Mouse (Mus musculus): ENCODE results near the gene Pck1.
A peak's percentile ranks its signal among the peaks of the same experiment; 100 is the strongest.
"Not testable (repeated sequence)": the region's sequence is repeated elsewhere in the genome, so short reads cannot be mapped to it uniquely, and the experiment has no call there.

Gene Pck1

DNA sequence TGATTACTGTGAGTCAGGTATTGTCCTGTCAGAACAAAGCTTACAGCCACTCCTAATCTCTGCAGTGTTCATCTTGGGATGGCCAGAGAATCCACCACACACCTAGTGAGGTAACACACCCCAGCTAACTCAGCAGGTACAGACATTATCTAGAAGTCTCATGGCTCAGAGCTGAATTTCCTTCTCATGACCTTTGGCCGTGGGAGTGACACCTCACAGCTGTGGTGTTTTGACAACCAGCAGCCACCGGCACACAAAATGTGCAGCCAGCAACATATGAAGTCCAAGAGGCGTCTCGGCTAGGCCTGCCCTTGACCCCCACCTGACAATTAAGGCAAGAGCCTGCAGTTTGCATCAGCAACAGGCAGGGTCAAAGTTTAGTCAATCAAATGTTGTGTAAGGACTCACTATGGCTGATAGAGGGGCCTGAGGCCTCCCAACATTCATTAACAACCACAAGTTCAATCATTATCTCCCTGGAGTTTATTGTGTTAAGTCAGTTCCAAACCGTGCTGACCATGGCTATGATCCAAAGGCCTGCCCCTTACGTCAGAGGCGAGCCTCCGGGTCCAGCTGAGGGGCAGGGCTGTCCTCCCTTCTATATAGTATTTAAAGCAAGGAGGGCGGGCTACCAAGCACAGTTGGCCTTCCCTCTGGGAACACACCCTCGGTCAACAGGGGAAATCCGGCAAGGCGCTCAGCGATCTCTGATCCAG, at the start of gene Pck1:
Gene Pck1 (plus strand): TSS at position 613 of the 716 bp plus-strand sequence.
- DNase-seq, result no peak

DNA sequence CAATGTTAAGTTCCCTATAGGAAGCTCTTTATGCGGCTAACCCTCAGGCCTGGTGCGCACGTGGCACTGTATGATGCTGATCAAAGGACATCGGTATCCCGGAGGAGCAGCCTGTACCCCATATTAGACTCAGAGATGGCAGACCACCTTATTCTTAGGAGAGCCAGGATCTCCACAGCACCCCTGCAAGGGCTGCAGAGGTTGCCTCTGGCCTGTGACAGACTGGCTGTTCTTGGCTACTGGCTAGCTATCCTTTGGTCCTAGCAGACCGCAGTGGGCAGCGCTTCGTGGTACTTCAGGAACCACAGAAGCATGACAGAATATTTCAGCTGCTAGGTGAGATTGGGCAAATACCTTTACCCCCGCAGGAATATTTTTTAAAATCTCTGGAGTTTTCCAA, 46.4 kb upstream of the Pck1 start:
- no peak for DNase-seq

DNA sequence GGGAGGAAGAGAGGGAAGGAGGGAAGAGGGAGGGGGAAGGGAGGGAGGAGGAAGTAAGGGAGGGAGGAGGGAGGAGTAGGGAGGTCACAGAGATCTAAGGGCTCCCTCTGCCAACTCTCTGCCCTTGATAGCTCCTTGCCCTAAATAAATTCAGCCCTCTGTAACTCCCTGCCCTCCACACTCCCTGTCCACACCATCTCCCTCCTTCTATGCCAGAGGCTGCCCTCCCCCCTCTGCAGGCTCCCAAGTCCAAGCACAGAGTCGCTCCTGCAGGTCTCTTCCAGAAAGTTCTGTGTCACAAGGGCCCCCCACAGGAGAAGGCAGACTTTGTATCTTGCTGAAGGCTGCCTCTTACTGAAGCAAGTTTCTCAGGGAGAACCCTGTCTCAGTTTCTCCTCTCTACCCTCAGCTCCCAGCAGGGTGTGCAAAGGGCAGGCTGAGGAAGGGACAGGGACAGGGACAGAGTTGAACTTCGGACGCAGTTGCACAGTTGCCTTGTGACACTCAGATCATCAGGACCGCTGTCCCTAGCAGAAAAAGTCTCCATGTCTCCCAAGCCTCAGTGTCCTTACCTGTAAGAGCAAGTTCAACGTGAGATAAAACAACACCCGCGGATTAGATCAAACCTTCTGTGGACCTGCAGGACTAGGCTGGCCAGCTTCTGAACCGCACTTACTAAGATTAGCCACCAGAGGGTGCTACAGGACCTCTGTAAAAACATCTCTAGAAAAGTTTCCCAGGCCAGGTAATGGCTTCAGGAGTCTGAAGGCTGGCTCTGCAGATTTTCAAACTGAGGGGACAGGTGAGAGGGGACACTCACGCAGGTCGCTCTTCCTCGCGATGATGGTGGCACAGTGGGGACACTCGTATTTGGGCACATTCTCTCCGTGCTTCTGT, 45.7 kb upstream of the Pck1 start:
- DNase-seq, result peak; percentile 42

DNA sequence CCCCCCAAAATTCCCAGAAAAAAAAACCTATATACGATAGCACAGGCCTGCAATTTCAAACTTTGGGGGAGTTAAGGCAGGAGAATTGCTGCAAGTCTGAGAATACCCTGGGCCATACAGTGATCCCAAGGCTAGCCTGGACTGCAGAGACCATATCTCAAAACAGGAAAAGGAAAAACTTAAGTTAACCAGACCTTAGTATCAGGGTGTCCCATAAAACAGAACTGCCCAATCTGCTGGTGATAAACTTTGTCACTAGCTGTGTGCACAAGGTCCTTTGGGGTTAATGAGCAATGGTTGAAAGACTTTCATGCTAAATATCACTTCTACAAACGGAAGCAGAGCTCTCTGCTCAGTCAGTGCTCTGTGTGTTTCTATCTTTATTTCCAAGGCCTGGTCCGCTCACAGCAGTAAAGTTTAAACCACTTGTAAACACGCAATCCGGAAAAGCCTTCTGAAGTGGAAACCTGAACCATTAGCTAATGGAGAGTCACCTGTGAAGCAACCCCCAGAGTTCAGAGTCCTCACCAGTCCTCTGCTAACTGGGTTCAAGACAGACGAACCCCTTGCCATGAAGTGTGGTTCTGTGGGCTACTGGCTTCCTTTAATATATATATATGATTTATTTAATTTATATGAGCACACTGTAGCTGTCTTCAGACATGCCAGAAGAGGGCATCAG, 44.2 kb upstream of the Pck1 start:
- no peak for DNase-seq

DNA sequence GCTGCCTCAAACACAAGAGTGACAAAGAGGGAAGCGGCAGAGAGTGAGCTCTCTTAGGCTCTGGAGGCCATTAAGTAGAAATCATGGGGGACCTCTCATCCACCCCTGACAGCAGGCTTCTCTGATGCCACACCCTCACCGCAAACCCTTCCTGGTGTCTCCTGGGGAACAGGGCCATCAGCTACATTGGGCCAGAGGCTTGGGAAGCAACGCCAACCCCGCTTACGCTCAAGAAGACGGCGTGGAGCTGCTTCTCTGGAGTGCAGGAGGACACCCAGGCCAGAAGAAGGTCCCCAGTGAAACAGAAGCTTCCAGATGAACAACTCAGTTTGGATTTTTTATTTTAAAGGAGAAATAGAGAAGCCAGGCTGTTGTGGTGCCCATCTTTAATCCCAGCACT, 43.3 kb upstream of the Pck1 start:
- DNase-seq, result no peak

DNA sequence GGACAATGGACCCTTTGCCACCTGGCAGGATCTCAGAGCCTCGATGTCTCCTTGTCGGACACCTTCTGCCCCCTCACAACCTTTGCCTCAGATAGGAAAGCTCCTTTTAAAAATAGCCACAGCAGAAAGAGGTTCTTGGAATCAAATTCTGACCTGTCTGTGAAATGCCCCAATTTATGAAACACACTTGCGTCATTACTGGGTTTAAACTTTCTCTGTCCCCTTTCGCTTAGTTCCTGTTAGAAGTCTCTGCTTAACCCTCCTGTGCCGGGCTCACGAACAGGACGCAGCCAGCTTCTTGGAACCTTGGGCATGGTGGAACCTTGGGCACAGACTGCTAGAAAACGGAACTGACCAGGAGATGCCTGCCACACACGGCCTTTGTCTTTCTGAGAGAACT, 42.3 kb upstream of the Pck1 start:
- DNase-seq, result no peak

DNA sequence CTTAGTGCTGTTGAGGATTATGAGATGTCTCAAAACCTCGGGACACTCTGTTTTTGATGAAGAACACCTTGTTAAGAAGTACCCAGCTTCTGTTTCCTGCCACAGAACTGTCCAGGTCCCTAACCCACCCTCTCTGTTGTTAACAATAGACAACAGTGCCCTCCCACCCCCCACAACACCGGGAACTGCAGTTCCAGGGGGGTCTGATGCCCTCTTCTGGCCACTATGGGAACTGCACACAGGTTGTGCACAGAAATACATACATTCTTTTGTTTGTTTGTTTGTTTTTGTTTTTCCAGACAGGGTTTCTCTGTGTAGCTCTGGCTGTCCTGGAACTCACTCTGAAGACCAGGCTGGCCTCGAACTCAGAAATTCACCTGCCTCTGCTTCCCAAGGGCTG, 39.1 kb upstream of the Pck1 start:
- not testable (repeated sequence) for DNase-seq

DNA sequence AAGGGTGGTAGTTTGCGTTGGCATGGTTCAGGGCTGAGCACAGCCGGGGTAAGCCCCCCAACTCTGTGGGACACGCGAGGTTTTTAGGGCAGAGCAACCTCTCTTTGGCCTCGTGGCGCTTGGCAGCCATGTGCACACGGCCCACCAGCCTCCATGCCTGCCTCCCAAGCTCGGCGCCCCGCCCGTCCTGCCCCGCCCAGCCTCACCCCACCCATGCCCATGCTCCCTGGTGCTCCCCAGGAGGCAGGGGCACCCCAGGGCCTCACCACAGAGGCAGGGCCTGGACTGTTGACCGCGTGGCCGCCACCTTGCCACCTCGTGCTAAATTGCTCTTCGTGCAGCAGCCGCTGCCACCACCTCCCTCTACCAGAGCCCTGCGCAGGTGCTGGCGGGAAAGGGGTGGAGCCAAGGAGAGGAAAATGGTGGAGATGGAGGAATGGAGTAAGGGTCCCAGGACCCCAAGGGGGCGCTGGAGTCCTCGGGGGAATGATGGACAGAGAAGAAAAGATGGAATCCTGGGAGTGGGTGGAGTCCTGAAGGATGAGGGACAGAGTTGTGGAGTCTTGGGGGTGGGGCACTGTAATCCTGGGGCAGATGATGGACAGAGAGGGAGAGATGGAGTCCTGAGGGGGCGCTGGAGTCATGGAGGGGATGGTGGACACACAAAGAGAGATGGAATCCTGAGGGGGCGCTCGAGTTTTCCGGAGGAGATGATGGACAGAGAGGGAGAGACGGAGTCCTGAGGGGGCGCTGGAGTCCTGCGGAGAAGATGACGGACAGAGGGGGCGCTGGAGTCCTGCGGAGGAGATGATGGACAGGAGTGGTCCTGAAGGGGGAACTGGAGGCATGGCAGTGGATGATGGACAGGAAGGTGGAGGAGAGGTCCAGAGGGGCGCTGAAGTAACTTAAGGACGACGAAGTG, 33.6 kb upstream of the Pck1 start, which contains the start of gene Ctcfl:
Gene Ctcfl (minus strand): TSS at position 503 of the 922 bp plus-strand sequence.
- DNase-seq, result no peak

DNA sequence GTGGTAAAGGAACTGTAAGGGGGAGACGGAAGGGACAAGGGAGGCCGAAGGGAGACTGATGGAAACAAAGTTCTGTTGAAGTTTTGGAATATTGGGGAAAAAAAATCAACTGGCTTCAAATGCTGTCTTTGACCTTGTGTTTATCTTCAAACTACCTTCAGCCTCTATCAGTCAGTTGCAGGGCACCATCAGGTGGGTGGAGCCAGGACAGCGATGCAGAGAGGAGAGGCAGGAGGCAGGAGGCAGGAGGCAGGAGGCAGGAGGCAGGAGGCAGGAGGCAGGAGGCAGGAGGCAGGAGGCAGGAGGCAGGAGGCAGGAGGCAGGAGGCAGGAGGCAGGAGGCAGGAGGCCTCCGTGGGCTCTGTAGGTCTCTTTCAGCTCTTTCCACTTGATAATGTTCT, 32.7 kb upstream of the Pck1 start:
- DNase-seq, result not testable (repeated sequence)

DNA sequence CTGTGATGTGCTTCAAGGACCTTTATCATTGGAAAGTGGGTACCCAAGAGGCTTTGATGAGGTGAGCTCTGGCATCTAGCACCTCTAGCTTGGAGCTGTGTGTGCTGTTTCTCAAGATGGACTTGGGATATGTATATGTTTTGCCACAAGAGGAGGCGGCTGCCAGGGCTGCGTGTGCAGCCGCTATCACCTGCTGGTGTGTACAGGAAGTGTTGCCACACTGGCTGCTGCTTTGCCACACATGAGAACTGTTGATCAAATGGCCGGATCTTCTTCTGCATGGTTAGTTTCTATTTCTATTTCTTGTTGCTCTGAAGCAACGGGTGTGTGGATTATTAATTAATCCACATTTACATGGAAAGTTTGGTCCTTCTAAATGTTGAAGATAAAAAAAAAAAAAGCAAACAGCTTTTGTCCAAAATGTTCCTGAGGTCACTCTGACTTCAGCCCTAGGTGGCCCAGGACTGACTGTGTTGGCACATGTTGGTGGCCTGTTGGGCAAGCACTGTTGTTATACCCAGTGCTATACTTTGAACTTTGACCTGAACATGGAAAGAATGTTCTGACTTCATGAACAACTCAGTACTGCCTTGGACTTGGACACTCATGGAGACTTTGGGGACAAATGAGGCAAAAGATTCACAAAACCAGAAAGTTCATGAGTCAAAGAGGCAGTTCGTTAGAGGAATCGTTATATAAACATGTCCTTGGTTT, 28.7 kb upstream of the Pck1 start:
- no peak for DNase-seq

DNA sequence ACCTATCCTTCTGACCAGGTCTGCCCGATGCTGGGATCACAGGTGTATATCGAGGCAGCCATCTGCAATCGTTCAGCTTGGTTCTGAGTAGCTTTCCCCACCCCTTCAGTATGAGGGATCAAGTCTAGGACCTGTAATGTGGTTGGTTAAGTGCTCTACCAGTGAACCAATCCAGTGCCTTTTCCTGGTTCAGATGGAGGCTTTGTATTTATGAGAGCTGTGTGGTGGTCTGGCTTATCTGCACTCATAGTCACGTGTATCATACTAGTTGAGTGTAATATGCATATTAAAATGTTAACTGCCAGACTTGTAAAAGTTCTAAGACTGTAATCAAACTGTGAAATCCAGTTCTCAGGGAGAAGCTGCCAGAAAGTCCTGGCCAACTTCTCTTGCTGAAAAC, 26.5 kb upstream of the Pck1 start:
- DNase-seq, result no peak

DNA sequence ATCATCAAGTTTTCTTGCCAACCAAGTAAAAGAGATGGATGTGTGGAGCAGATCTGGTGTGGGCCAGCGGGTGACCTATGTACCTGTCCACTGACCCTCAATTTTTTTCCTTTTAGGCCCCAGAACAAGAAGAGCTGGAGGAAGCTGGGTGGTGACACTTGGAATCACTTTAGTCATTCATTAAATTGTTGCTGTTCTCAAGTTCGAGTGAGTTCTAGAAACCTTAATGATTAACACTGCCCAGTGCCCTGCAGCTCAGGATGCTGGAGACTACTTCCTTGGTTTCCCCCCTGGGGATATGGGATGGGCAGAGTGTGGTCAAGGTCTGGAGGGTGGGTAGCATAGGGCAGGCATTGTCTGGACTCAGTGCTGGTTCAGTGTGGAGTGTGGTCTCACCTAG, 23.7 kb upstream of the Pck1 start:
- no peak for DNase-seq

DNA sequence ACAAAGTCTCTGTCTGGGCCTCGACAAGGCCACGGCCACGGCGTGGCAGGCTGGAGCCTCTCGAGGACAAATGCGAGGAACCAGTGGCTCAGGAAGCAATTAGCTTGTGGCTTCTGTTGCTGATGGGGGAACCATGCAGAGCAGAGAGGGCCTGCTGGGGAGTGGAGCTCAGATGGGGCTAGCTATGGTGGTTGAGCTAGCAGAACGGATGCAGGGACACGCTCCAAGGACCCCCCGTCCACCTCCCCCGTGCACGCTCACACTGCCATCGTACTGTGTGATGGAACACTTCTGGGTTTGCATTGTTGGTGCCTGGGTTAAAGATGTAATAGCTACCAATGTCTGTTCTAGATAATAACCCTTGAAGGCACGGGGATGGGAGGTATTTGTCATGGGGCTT, 20.6 kb upstream of the Pck1 start:
- no peak for DNase-seq

DNA sequence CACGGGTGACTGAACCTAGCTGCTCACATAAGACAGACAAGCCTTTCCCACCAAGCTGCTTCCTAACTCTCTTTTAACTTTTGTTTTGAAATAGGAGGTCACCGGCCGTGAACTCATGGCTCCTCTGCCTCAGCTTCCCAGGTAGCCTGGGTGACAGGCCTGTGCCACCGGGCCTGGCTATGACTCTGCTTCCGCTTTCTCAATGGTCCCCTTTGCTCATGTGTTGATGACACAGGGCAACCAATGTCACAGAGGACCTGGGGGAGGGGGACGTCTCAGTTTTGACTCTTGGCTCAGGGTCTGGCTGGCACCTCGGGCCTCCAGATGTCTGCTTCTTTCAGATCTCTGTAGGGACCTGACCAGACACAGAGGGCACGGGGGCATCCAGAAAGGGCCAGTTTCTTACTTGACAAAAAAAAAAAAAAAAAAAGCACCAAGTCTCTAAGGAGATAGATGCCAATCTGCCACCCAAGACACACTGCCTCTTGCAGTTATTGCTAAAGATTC, 20.0 kb upstream of the Pck1 start:
- no peak for DNase-seq

DNA sequence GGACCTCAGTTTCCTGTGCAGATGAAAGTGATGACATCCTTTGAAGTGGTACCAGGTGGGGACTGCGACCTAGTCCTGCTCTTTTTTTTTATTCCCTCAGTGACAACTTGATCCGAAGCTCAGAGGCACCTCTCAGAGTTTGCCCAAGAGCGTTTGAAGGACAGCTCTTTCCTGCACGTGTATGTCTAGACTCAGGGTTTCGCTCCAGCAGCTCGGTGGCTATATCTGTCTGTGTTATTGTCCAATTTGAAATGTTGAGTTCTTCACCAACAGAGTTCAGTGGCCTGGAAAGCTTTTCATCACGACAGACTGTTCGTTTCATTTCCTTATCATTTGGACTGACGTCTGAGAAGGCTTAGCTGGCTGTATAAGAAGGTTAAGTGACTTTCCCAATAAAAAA, 18.2 kb upstream of the Pck1 start:
- DNase-seq, result no peak

DNA sequence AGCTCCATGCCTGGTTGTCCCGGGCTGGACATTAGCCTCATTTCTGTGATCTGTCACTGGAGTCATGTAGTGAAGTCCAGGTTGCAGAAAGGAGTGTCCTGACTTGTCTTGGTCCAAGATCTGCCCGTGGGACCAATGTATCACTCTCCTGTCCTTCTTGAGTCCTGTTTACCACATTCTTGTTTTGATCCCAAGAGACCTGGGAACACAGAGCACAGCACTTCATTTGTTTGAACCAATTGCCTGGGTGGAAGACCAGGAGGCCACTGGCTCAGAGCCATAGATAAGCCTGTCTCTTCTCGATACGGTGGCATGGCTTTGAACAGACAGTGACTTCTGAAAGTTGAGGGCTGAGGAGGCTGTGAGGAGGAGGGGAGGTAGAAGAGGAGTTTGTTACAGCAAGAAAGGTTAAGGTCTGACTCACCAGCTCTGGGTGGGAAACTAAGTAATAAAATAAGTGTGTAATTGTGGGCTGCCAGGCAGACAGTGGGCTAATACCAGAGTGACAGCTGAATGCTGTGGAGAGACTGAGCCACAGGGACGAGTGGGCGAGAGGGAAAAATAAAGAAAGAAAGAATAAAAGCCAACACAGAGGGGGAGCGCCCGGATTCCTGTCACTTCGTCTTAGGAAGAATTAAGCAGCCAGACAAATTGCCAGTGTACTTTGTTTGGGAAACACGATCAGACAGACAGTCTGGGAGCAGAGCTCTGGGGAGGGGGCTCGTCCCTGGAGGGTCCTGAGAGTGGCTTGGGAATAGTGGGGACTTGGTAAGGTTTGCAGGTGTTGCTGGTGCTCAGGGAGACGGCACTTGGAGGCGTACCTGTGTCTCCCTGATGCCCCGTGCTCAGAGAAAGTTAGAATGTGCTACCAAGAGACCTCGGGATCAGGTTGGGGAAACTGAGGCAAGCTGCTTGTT, 14.3 kb upstream of the Pck1 start:
- DNase-seq, result no peak

DNA sequence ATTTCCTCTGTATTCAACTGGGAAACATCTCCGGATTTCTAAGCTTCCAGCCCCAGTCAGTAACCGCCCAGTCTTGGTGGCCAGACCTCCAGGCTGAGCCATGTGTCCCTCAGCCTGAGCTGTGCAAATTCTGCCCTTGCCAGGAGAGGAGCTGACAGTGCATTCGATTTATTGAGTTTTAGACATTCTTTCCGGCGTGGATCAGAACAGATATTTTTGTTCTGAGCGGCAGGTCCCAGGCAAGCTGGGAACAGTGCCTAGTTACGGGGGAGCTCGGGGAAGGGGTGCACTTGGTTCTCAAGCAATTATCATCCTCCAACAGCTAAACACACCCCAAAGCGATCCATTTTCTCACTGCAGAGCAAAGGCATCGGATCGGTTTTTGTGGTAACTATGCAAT, 9.2 kb upstream of the Pck1 start:
- DNase-seq, result no peak

DNA sequence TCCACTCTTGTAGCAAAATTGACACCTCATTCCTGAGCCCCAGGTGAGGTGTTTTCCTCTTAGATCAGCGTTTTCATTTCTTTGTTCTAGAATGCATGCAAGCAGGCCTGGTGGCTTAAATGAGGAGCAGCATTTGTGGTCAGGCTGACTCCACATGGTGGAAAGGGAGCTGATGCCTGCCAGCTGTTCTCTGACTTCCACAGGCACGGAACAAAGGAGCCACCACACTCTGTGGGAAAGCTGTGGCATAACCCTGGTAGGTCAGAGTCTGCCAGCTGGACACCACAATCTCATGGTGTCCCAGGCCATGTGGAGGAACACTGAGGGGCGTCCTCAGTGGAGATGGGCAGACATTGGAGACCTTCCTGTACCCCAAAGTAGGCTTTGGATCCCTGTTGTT, 7.0 kb upstream of the Pck1 start:
- DNase-seq, result no peak

DNA sequence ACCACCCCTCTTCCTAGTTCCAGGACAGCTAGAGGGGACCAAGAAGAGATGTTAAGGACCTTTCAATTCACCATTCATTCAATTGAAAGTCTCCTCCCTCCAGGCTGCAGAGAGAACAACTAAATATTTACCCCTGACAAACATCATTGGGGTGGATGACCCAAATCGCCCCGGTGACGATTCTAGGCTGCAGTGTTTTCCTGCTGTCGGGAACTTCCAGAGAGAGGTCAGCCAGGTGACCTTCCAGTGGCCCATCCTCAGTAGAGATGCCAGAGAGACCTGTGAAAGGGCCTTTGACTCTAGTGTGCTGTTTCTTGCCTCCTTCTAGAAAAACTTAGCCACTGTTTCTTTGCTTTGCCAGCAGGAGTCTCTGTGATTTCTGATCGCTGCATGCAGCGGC, 6.1 kb upstream of the Pck1 start:
- DNase-seq, result no peak

DNA sequence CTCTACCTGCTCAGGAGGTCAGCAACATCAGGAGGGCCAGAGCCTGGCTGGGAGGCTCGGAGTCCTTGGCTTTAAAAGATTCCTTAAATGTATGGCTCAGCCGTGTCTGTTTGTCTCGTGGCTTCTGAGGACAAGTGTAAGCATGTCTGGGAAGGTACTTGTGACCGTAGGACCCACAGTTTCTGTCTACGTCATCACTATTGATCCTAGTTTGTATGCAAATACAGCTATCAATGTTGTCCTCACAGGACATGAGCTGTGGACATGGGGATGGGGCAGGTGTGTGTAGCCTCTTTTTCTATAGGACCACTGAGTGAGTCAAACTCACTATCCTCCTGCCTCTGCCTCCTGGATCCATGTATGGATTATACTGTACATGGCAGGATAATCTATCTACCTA, 4.8 kb upstream of the Pck1 start:
- no peak for DNase-seq

DNA sequence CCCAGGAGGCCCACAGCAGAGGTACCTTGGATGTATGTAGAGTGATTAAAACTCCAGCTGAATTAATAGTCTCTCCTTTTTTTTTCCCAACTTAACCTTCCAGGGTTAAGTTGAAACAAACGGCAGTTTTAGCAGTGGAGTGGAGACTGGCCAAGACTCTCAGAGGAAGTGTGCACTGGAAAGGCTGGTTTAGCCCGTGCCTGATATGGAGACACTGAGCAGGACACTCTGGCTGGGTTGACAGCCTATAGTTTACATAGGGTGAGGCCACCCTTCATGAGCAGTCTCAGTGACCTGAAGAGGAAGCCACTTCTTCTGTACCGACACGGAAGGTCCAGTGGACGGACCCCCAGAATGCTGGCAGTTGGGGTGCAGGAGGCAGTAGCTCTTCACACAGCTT, 1.5 kb upstream of the Pck1 start:
- DNase-seq, result no peak
